Mouse (Mus musculus) heart, embryonic 10.5 days (tissue): ENCODE results near the gene Fbxw7. TPM values are rescaled to one million over a fixed set of nuclear protein-coding genes. Genes with fewer than 3 reads are reported as not detected.
"Not testable (repeated sequence)": the region's sequence is repeated elsewhere in the genome, so short reads cannot be mapped to it uniquely, and the experiment has no call there.

Source experiments
- DNase-seq: peaks from one replicate; pipeline ENCODE4 v3.0.0-alpha.2; 2017; ENCODE audit warnings: low spot score
- H3K27ac ChIP-seq: fragments of 300-500 bp; sonication (generic); 2 replicates; pipeline ENCODE4 v1.5.1; 2016; ENCODE audit warnings: mild to moderate bottlenecking
- H3K27me3 ChIP-seq: fragments of 300-500 bp; sonication (generic); 2 replicates; pipeline ENCODE4 v1.6.1; 2016; ENCODE audit warnings: mild to moderate bottlenecking; ENCODE audit not compliant: poor library complexity, insufficient read depth, severe bottlenecking
- H3K36me3 ChIP-seq: fragments of 300-500 bp; sonication (generic); 2 replicates; pipeline ENCODE4 v1.6.1; 2016; ENCODE audit warnings: mild to moderate bottlenecking, moderate library complexity
- H3K4me1 ChIP-seq: fragments of 300-500 bp; sonication (generic); 2 replicates; pipeline ENCODE4 v1.6.1; 2016; ENCODE audit warnings: mild to moderate bottlenecking
- H3K4me3 ChIP-seq: fragments of 300-500 bp; sonication (generic); 2 replicates; pipeline ENCODE4 v1.5.1; 2016; ENCODE audit warnings: mild to moderate bottlenecking, moderate library complexity
- H3K9me3 ChIP-seq: fragments of 300-500 bp; sonication (generic); 2 replicates; pipeline ENCODE4 v1.6.1; 2016; ENCODE audit warnings: mild to moderate bottlenecking, moderate library complexity
- WGBS: fragments of 180-500 bp; shearing (Covaris S2); methylation state at CpG from one replicate; pipeline ENCODE4 v1.1.7; 2016; 5-methylcytosine and 5-hydroxymethylcytosine counted together
- polyA plus RNA-seq: library from polyadenylated mRNA; unstranded; fragments of >200 nt; fragmentation: Nextera tagmentation; extraction: Ambion mirVana; gene quantifications from 2 replicates; pipeline ENCODE4 v1.2.1, GENCODE M21; 2016

Gene Fbxw7
- polyA plus RNA-seq, 1 experiment from 2014 or later: 7.9 TPM

- no peak for DNase-seq
- Histone ChIP-seq H3K36me3 (no peaks in the 10 kb centered on the region), H3K27ac (no peak overlapping the region), H3K4me1 (no peaks in the 10 kb centered on the region), H3K9me3 (no peaks in the 10 kb centered on the region), H3K4me3 (no peak overlapping the region), H3K27me3 (no peaks in the 10 kb centered on the region)
- 85% methylated on average over 3 of the region's 3 CpGs for WGBS
These were observed 22.9 kb downstream of the Fbxw7 start for GRCm38 (mm10) chr3:84837984-84838383.

- no peaks in the 10 kb centered on the region for H3K9me3 ChIP-seq
- no peak overlapping the region for H3K4me3 ChIP-seq
- no peaks in the 10 kb centered on the region for H3K36me3 ChIP-seq
- H3K27ac ChIP-seq: no peak overlapping the region
- 81% methylated on average over 5 of the region's 5 CpGs for WGBS
- no peaks in the 10 kb centered on the region for H3K27me3 ChIP-seq
- DNase-seq: no peak
- H3K4me1 ChIP-seq: no peaks in the 10 kb centered on the region
These were observed 24.4 kb downstream of the Fbxw7 start for GRCm38 (mm10) chr3:84839499-84839898.

- no peaks in the 10 kb centered on the region for H3K9me3 ChIP-seq
- no peaks in the 10 kb centered on the region for H3K27me3 ChIP-seq
- H3K4me1 ChIP-seq: no peaks in the 10 kb centered on the region
- H3K36me3 ChIP-seq: no peaks in the 10 kb centered on the region
- no peak overlapping the region for H3K27ac ChIP-seq
- 87% methylated on average over 4 of the region's 4 CpGs for WGBS
- no peak for DNase-seq
- no peak overlapping the region for H3K4me3 ChIP-seq
These were observed 26.2 kb downstream of the Fbxw7 start for GRCm38 (mm10) chr3:84841271-84841670.

- peaks cover 11% of the 10 kb centered on the region for H3K4me1 ChIP-seq
- 75% methylated on average over 2 of the region's 2 CpGs for WGBS
- H3K4me3 ChIP-seq: no peak overlapping the region
These were observed 27.7 kb downstream of the Fbxw7 start for GRCm38 (mm10) chr3:84842793-84843192.

GRCm38 (mm10) chr3:84843594-84843993, 28.5 kb downstream of the Fbxw7 start:
- H3K27me3 ChIP-seq: no peaks in the 10 kb centered on the region
- WGBS: 37% methylated on average over 1 of the region's 1 CpGs
- no peak for DNase-seq
- H3K9me3 ChIP-seq: no peaks in the 10 kb centered on the region
- H3K36me3 ChIP-seq: no peaks in the 10 kb centered on the region
- H3K4me3 ChIP-seq: no peak overlapping the region
- H3K4me1 ChIP-seq: peaks cover 13% of the 10 kb centered on the region
- no peak overlapping the region for H3K27ac ChIP-seq

More at GRCm38 (mm10) chr3:84842793-84843192, 27.7 kb downstream of the Fbxw7 start:
- Histone ChIP-seq H3K27me3 (no peaks in the 10 kb centered on the region), H3K36me3 (no peaks in the 10 kb centered on the region), H3K9me3 (no peaks in the 10 kb centered on the region), H3K27ac (no peak overlapping the region)
- DNase-seq: no peak

- H3K27ac ChIP-seq: no peak overlapping the region
- H3K4me3 ChIP-seq: no peak overlapping the region
- peaks cover 25% of the 10 kb centered on the region for H3K4me1 ChIP-seq
- no peaks in the 10 kb centered on the region for H3K9me3 ChIP-seq
- no peak for DNase-seq
- no peaks in the 10 kb centered on the region for H3K27me3 ChIP-seq
- 62% methylated on average over 4 of the region's 4 CpGs for WGBS
- H3K36me3 ChIP-seq: no peaks in the 10 kb centered on the region
These were observed 33.7 kb downstream of the Fbxw7 start for GRCm38 (mm10) chr3:84848798-84849197.

GRCm38 (mm10) chr3:84850418-84850817, 35.4 kb downstream of the Fbxw7 start:
- 89% methylated on average over 1 of the region's 1 CpGs for WGBS
- no peak overlapping the region for H3K27ac ChIP-seq
- no peak for DNase-seq
- H3K4me1 ChIP-seq: peaks cover 25% of the 10 kb centered on the region
- no peaks in the 10 kb centered on the region for H3K36me3 ChIP-seq
- H3K9me3 ChIP-seq: no peaks in the 10 kb centered on the region
- H3K4me3 ChIP-seq: no peak overlapping the region
- no peaks in the 10 kb centered on the region for H3K27me3 ChIP-seq

- no peak for DNase-seq
- H3K36me3 ChIP-seq: no peaks in the 10 kb centered on the region
- 71% methylated on average over 1 of the region's 1 CpGs for WGBS
- H3K9me3 ChIP-seq: no peaks in the 10 kb centered on the region
- H3K27me3 ChIP-seq: no peaks in the 10 kb centered on the region
- H3K4me1 ChIP-seq: peaks cover 23% of the 10 kb centered on the region
- no peak overlapping the region for H3K4me3 ChIP-seq
- no peak overlapping the region for H3K27ac ChIP-seq
These were observed 36.7 kb downstream of the Fbxw7 start for GRCm38 (mm10) chr3:84851801-84852200.

GRCm38 (mm10) chr3:84852877-84853276, 37.8 kb downstream of the Fbxw7 start:
- H3K27ac ChIP-seq: peak overlapping the region; percentile 17; the same call in 1 of the 2 replicates
- DNase-seq: no peak
- no peaks in the 10 kb centered on the region for H3K27me3 ChIP-seq
- peaks cover 14% of the 10 kb centered on the region for H3K4me1 ChIP-seq
- WGBS: 66% methylated on average over 7 of the region's 7 CpGs
- H3K4me3 ChIP-seq: no peak overlapping the region
- no peaks in the 10 kb centered on the region for H3K36me3 ChIP-seq
- H3K9me3 ChIP-seq: no peaks in the 10 kb centered on the region

GRCm38 (mm10) chr3:84854440-84854839, 39.4 kb downstream of the Fbxw7 start:
- no peak for DNase-seq
- no peaks in the 10 kb centered on the region for H3K9me3 ChIP-seq
- no peak overlapping the region for H3K27ac ChIP-seq
- peaks cover 9% of the 10 kb centered on the region for H3K4me1 ChIP-seq
- WGBS: 63% methylated on average over 1 of the region's 1 CpGs
- H3K27me3 ChIP-seq: no peaks in the 10 kb centered on the region
- no peak overlapping the region for H3K4me3 ChIP-seq
- no peaks in the 10 kb centered on the region for H3K36me3 ChIP-seq

- no peaks in the 10 kb centered on the region for H3K27me3 ChIP-seq
- no peaks in the 10 kb centered on the region for H3K9me3 ChIP-seq
- no peak overlapping the region for H3K4me3 ChIP-seq
- 84% methylated on average over 1 of the region's 1 CpGs for WGBS
- no peak for DNase-seq
- H3K27ac ChIP-seq: no peak overlapping the region
- H3K4me1 ChIP-seq: no peaks in the 10 kb centered on the region
- H3K36me3 ChIP-seq: 0 out of 2 replicates have a peak, but pooled peaks cover 5% of the 10 kb centered on the region
These were observed 45.6 kb downstream of the Fbxw7 start for GRCm38 (mm10) chr3:84860669-84861068.

- H3K9me3 ChIP-seq, H3K4me3 ChIP-seq, DNase-seq, H3K27ac ChIP-seq, H3K4me1 ChIP-seq, H3K27me3 ChIP-seq, H3K36me3 ChIP-seq: not testable (repeated sequence)
- 93% methylated on average over 3 of the region's 3 CpGs for WGBS
These were observed 46.7 kb downstream of the Fbxw7 start for GRCm38 (mm10) chr3:84861817-84862216.

GRCm38 (mm10) chr3:84865684-84866083, 50.6 kb downstream of the Fbxw7 start:
- Histone ChIP-seq H3K36me3 (0 out of 2 replicates have a peak, but pooled peaks cover 5% of the 10 kb centered on the region), H3K9me3 (no peaks in the 10 kb centered on the region), H3K4me1 (peaks cover 13% of the 10 kb centered on the region), H3K27ac (no peak overlapping the region), H3K27me3 (no peaks in the 10 kb centered on the region), H3K4me3 (no peak overlapping the region)
- no peak for DNase-seq
- WGBS: 83% methylated on average over 3 of the region's 3 CpGs

- no peak overlapping the region for H3K4me3 ChIP-seq
These were observed 51.8 kb downstream of the Fbxw7 start for GRCm38 (mm10) chr3:84866866-84867265.

More at GRCm38 (mm10) chr3:84866866-84867265, 51.8 kb downstream of the Fbxw7 start:
- Histone ChIP-seq H3K4me1 (peaks cover 13% of the 10 kb centered on the region), H3K36me3 (0 out of 2 replicates have a peak, but pooled peaks cover 7% of the 10 kb centered on the region), H3K9me3 (no peaks in the 10 kb centered on the region), H3K27me3 (no peaks in the 10 kb centered on the region), H3K27ac (no peak overlapping the region)
- no peak for DNase-seq
- WGBS: 76% methylated on average over 4 of the region's 4 CpGs
